Mouse (Mus musculus) midbrain, embryonic 10.5 days (tissue): ENCODE results near the gene Prex1. TPM values are rescaled to one million over a fixed set of nuclear protein-coding genes. Genes with fewer than 3 reads are reported as not detected.

ENCODE experiments used
- DNase-seq: peaks from one replicate; pipeline ENCODE4 v3.0.0-alpha.2; 2017; ENCODE audit warnings: low spot score
- H3K27ac ChIP-seq: fragments of 300-500 bp; sonication (generic); replicated peaks from 2 replicates; pipeline ENCODE4 v1.5.1; 2016; ENCODE audit warnings: mild to moderate bottlenecking
- H3K27me3 ChIP-seq: fragments of 300-500 bp; sonication (generic); 2 replicates; pipeline ENCODE4 v1.6.1; 2016; ENCODE audit warnings: low read depth, mild to moderate bottlenecking; ENCODE audit not compliant: poor library complexity, severe bottlenecking
- H3K36me3 ChIP-seq: fragments of 300-500 bp; sonication (generic); 2 replicates; pipeline ENCODE4 v1.6.1; 2016; ENCODE audit warnings: mild to moderate bottlenecking, moderate library complexity
- H3K4me1 ChIP-seq: fragments of 300-500 bp; sonication (generic); 2 replicates; pipeline ENCODE4 v1.6.1; 2016
- H3K4me3 ChIP-seq: fragments of 300-500 bp; sonication (generic); 2 replicates; pipeline ENCODE4 v1.5.1; 2016; ENCODE audit warnings: mild to moderate bottlenecking, moderate library complexity
- H3K9me3 ChIP-seq: fragments of 300-500 bp; sonication (generic); replicated peaks from 2 replicates; pipeline ENCODE4 v1.6.1; 2016; ENCODE audit warnings: mild to moderate bottlenecking
- WGBS: fragments of 180-500 bp; shearing (Covaris S2); methylation state at CpG from one replicate; pipeline ENCODE4 v1.1.7; 2016; 5-methylcytosine and 5-hydroxymethylcytosine counted together
- polyA plus RNA-seq: library from polyadenylated mRNA; unstranded; fragments of >200 nt; fragmentation: Nextera tagmentation; extraction: Ambion mirVana; gene quantifications from 2 replicates; pipeline ENCODE4 v1.2.1, GENCODE M21; 2016

Prex1 gene
- polyA plus RNA-seq, 1 experiment from 2014 or later: 32.3 TPM

GRCm38 (mm10) chr2:166564455-166564854 lies 149.2 kb downstream of the Prex1 start:
- no peaks in the 10 kb centered on the region for H3K9me3 ChIP-seq
- H3K27me3 ChIP-seq: peaks cover 22% of the 10 kb centered on the region
- WGBS: 5% methylated on average over 11 of the region's 11 CpGs
- peak overlapping the region; percentile 46; the same call in 1 of the 2 replicates for H3K27ac ChIP-seq
- H3K4me1 ChIP-seq: peaks cover 26% of the 10 kb centered on the region
- H3K36me3 ChIP-seq: peaks cover 42% of the 10 kb centered on the region
- DNase-seq: peak; percentile 84
- H3K4me3 ChIP-seq: no peak overlapping the region

- Histone ChIP-seq H3K4me1 (peaks cover 32% of the 10 kb centered on the region), H3K27me3 (peaks cover 22% of the 10 kb centered on the region), H3K36me3 (peaks cover 37% of the 10 kb centered on the region), H3K9me3 (no peaks in the 10 kb centered on the region), H3K4me3 (no peak overlapping the region), H3K27ac (peak overlapping the region; percentile 46; the same call in 1 of the 2 replicates)
- 10% methylated on average over 6 of the region's 6 CpGs for WGBS
- DNase-seq: peak; percentile 85
These were observed 149.7 kb downstream of the Prex1 start for GRCm38 (mm10) chr2:166563890-166564289.

GRCm38 (mm10) chr2:166563076-166563475 lies 150.6 kb downstream of the Prex1 start:
- no peak for DNase-seq
- Histone ChIP-seq H3K27ac (no peak overlapping the region), H3K36me3 (peaks cover 29% of the 10 kb centered on the region), H3K4me3 (no peak overlapping the region), H3K27me3 (peaks cover 22% of the 10 kb centered on the region), H3K9me3 (no peaks in the 10 kb centered on the region), H3K4me1 (peaks cover 40% of the 10 kb centered on the region)
- WGBS: 93% methylated on average over 9 of the region's 9 CpGs

GRCm38 (mm10) chr2:166561781-166562180 lies 151.9 kb downstream of the Prex1 start:
- no peak overlapping the region for H3K4me3 ChIP-seq
- no peak for DNase-seq
- no peaks in the 10 kb centered on the region for H3K9me3 ChIP-seq
- H3K27ac ChIP-seq: peak overlapping the region; percentile 57
- H3K36me3 ChIP-seq: peaks cover 16% of the 10 kb centered on the region
- H3K27me3 ChIP-seq: peaks cover 30% of the 10 kb centered on the region
- 72% methylated on average over 7 of the region's 7 CpGs for WGBS
- peaks cover 45% of the 10 kb centered on the region for H3K4me1 ChIP-seq

GRCm38 (mm10) chr2:166560826-166561225 lies 152.8 kb downstream of the Prex1 start:
- Histone ChIP-seq H3K4me1 (peaks cover 48% of the 10 kb centered on the region), H3K27me3 (peaks cover 30% of the 10 kb centered on the region), H3K9me3 (no peaks in the 10 kb centered on the region), H3K4me3 (no peak overlapping the region), H3K27ac (peak overlapping the region; percentile 78; the same call in 1 of the 2 replicates), H3K36me3 (peaks cover 6% of the 10 kb centered on the region)
- WGBS: 86% methylated on average over 7 of the region's 7 CpGs
- no peak for DNase-seq

GRCm38 (mm10) chr2:166559531-166559930 lies 154.1 kb downstream of the Prex1 start:
- Histone ChIP-seq H3K9me3 (no peaks in the 10 kb centered on the region), H3K27me3 (peaks cover 30% of the 10 kb centered on the region), H3K36me3 (no peaks in the 10 kb centered on the region), H3K27ac (peak overlapping the region; percentile 78), H3K4me1 (peaks cover 48% of the 10 kb centered on the region), H3K4me3 (peak overlapping the region; percentile 20; the same call in 1 of the 2 replicates)
- 18% methylated on average over 10 of the region's 10 CpGs for WGBS
- peak; percentile 50 for DNase-seq

GRCm38 (mm10) chr2:166555508-166555907 lies 158.1 kb downstream of the Prex1 start:
- H3K9me3 ChIP-seq: no peaks in the 10 kb centered on the region
- DNase-seq: peak; percentile 50
- peaks cover 66% of the 10 kb centered on the region for H3K4me1 ChIP-seq
- no peak overlapping the region for H3K4me3 ChIP-seq
- no peaks in the 10 kb centered on the region for H3K36me3 ChIP-seq
- H3K27ac ChIP-seq: no peak overlapping the region
- WGBS: 59% methylated on average over 2 of the region's 2 CpGs
- H3K27me3 ChIP-seq: peaks cover 31% of the 10 kb centered on the region

- Histone ChIP-seq H3K27me3 (peaks cover 31% of the 10 kb centered on the region), H3K4me3 (no peak overlapping the region), H3K9me3 (no peaks in the 10 kb centered on the region), H3K36me3 (no peaks in the 10 kb centered on the region), H3K4me1 (peaks cover 66% of the 10 kb centered on the region), H3K27ac (0 out of 2 replicates have a peak overlapping the region, but pooled peaks have one; percentile 23)
- 76% methylated on average over 11 of the region's 11 CpGs for WGBS
- no peak for DNase-seq
These were observed 159.5 kb downstream of the Prex1 start for GRCm38 (mm10) chr2:166554169-166554505.

GRCm38 (mm10) chr2:166553502-166554168 lies 160.0 kb downstream of the Prex1 start:
- 37% methylated on average over 18 of the region's 18 CpGs for WGBS
- Histone ChIP-seq H3K4me1 (peaks cover 65% of the 10 kb centered on the region), H3K36me3 (no peaks in the 10 kb centered on the region), H3K4me3 (no peak overlapping the region), H3K27ac (0 out of 2 replicates have a peak overlapping the region, but pooled peaks have one; percentile 67), H3K27me3 (peaks cover 31% of the 10 kb centered on the region), H3K9me3 (no peaks in the 10 kb centered on the region)
- DNase-seq: peak; percentile 45

- WGBS: 27% methylated on average over 6 of the region's 6 CpGs
- Histone ChIP-seq H3K36me3 (no peaks in the 10 kb centered on the region), H3K4me3 (no peak overlapping the region), H3K27ac (peak overlapping the region; percentile 67), H3K27me3 (peaks cover 27% of the 10 kb centered on the region), H3K9me3 (no peaks in the 10 kb centered on the region), H3K4me1 (peaks cover 59% of the 10 kb centered on the region)
- DNase-seq: no peak
These were observed 161.0 kb downstream of the Prex1 start for GRCm38 (mm10) chr2:166552657-166553056.

GRCm38 (mm10) chr2:166551831-166552498 lies 161.7 kb downstream of the Prex1 start:
- Histone ChIP-seq H3K27ac (peak overlapping the region; percentile 67), H3K27me3 (peaks cover 23% of the 10 kb centered on the region), H3K36me3 (no peaks in the 10 kb centered on the region), H3K4me3 (no peak overlapping the region), H3K4me1 (peaks cover 54% of the 10 kb centered on the region), H3K9me3 (no peaks in the 10 kb centered on the region)
- DNase-seq: no peak
- 52% methylated on average over 15 of the region's 15 CpGs for WGBS

GRCm38 (mm10) chr2:166549871-166550270 lies 163.8 kb downstream of the Prex1 start:
- WGBS: 78% methylated on average over 8 of the region's 8 CpGs
- Histone ChIP-seq H3K36me3 (no peaks in the 10 kb centered on the region), H3K4me1 (peaks cover 59% of the 10 kb centered on the region), H3K4me3 (no peak overlapping the region), H3K27ac (peak overlapping the region; percentile 74), H3K27me3 (peaks cover 23% of the 10 kb centered on the region), H3K9me3 (no peaks in the 10 kb centered on the region)
- DNase-seq: no peak

GRCm38 (mm10) chr2:166549069-166549468 lies 164.6 kb downstream of the Prex1 start:
- no peak for DNase-seq
- peak overlapping the region; percentile 74 for H3K27ac ChIP-seq
- WGBS: 92% methylated on average over 5 of the region's 5 CpGs

More at GRCm38 (mm10) chr2:166549069-166549468, 164.6 kb downstream of the Prex1 start:
- Histone ChIP-seq H3K27me3 (peaks cover 23% of the 10 kb centered on the region), H3K9me3 (no peaks in the 10 kb centered on the region), H3K36me3 (no peaks in the 10 kb centered on the region), H3K4me3 (no peak overlapping the region), H3K4me1 (peaks cover 59% of the 10 kb centered on the region)
